Mouse (Mus musculus): ENCODE measurements around the gene Ccdc86.

DNA sequence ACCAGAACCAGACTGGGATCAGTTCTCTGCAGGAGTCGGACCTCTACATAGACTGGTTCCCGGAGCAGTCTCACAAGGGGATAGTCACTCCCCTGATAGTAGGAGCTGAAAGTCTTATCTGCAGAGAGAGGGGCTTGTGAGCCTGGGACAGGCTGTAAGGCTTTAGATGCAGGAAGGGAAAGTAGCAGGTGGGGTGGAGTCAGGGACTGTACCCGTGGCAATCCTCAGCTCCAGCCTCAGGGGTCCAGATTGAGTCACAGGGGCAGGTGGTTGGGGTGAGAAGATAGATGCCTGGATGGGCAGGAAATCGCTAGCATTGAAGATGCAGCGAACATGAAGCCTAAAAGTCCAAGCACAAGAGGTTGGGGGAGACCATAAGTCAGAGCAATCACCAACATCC lies 32.6 kb downstream of the Ccdc86 start:
- TF ChIP-seq CTCF (IDR thresholded peaks at IDR 0.05; ENCODE audit: low read depth, low read length) = no peak
- TF ChIP-seq POLR2A (IDR thresholded peaks at IDR 0.05; ENCODE audit: extremely low read depth, insufficient read depth, low read length) = no peak
